Mouse (Mus musculus) heart, postnatal 0 days (tissue): ENCODE measurements around the gene Ipo9.

Experiments
- CTCF ChIP-seq: IDR thresholded peaks from 2 replicates; pipeline ENCODE4 v1.5.1; 2016; ENCODE audit warnings: antibody characterized with exemption, control low read depth, low read depth
- EP300 ChIP-seq: IDR thresholded peaks from 2 replicates; pipeline ENCODE4 v1.6.1; 2016; ENCODE audit warnings: antibody characterized with exemption, low read depth

- TF ChIP-seq CTCF, result no peak
- TF ChIP-seq EP300, result 0 out of 2 replicates have a peak, but pooled peaks have one; percentile 37
Observed at GRCm38 (mm10) chr1:135410967-135411366, 19.3 kb downstream of the Ipo9 start.
